Mouse (Mus musculus) midbrain, postnatal 0 days (tissue): ENCODE results near the gene Gm20388. TPM values are rescaled to one million over a fixed set of nuclear protein-coding genes. Genes with fewer than 3 reads are reported as not detected.

Source experiments
- ATAC-seq: fragments of 200-750 bp; cut with Nextera tagmentation; 2 replicates; pipeline ENCODE4 v1.8.0; 2017; ENCODE audit warnings: moderate number of reproducible peaks, mild to moderate bottlenecking, moderate TSS enrichment, moderate library complexity; ENCODE audit not compliant: low FRiP score
- DNase-seq: peaks from one replicate; pipeline ENCODE4 v3.0.0-alpha.2; 2015; ENCODE audit warnings: low spot score
- H3K27ac ChIP-seq: fragments of 300-500 bp; sonication (generic); 2 replicates; pipeline ENCODE4 v1.5.1; 2014; ENCODE audit warnings: low read depth, mild to moderate bottlenecking, low read length, mixed read lengths
- H3K27me3 ChIP-seq: fragments of 300-500 bp; sonication (generic); 2 replicates; pipeline ENCODE4 v1.6.1; 2014; ENCODE audit warnings: low read length, control low read depth, mixed read lengths; ENCODE audit not compliant: insufficient read depth
- H3K36me3 ChIP-seq: fragments of 300-500 bp; sonication (generic); 2 replicates; pipeline ENCODE4 v1.6.1; 2014; ENCODE audit warnings: low read length, control low read depth, mixed read lengths; ENCODE audit not compliant: insufficient read depth
- H3K4me1 ChIP-seq: fragments of 300-500 bp; sonication (generic); 2 replicates; pipeline ENCODE4 v1.6.1; 2014; ENCODE audit warnings: mild to moderate bottlenecking, control low read depth, antibody characterized with exemption, low read length, mixed read lengths; ENCODE audit not compliant: insufficient read depth
- H3K4me2 ChIP-seq: fragments of 300-500 bp; sonication (generic); 2 replicates; pipeline ENCODE4 v1.6.1; 2014; ENCODE audit warnings: low read depth, mild to moderate bottlenecking, low read length, mixed read lengths; ENCODE audit not compliant: poor library complexity, severe bottlenecking
- H3K4me3 ChIP-seq: fragments of 300-500 bp; sonication (generic); 2 replicates; pipeline ENCODE4 v1.5.1; 2014; ENCODE audit warnings: low read depth, mild to moderate bottlenecking, low read length, moderate library complexity
- H3K9ac ChIP-seq: fragments of 300-500 bp; sonication (generic); replicated peaks from 2 replicates; pipeline ENCODE4 v1.6.1; 2014; ENCODE audit warnings: mild to moderate bottlenecking, low read length, moderate library complexity, mixed read lengths; ENCODE audit not compliant: poor library complexity, severe bottlenecking
- H3K9me3 ChIP-seq: fragments of 300-500 bp; sonication (generic); 2 replicates; pipeline ENCODE4 v1.6.1; 2016; ENCODE audit warnings: low read length, control low read depth
- CTCF ChIP-seq: IDR thresholded peaks from 2 replicates; pipeline ENCODE4 v1.5.1; 2016; ENCODE audit warnings: antibody characterized with exemption, mild to moderate bottlenecking
- WGBS: fragments of 180-500 bp; shearing (Covaris S2); extraction: QIAGEN DNeasy Blood & Tissue Kit; methylation state at CpG from one replicate; pipeline ENCODE4 v1.1.7; 2014; 5-methylcytosine and 5-hydroxymethylcytosine counted together
- polyA plus RNA-seq: library from polyadenylated mRNA; unstranded; fragments of >200 nt; fragmentation: Nextera tagmentation; extraction: Ambion mirVana; gene quantifications from 2 replicates; pipeline ENCODE4 v1.2.1, GENCODE M21; 2015
- total RNA-seq: library from RNA; depleted of rRNA; stranded (reverse); fragments of >200 nt; gene quantifications from 2 replicates; pipeline ENCODE4 v1.2.3, GENCODE M21; 2014

The Gm20388 gene
- total and polyA plus RNA-seq, 2 experiments from 2014 or later, result 74.2 TPM; not detected in 1

- Histone ChIP-seq H3K27ac (no peak overlapping the region), H3K9me3 (no peaks in the 10 kb centered on the region), H3K9ac (no peak overlapping the region), H3K27me3 (peaks cover 6% of the 10 kb centered on the region), H3K4me3 (no peak overlapping the region), H3K36me3 (no peaks in the 10 kb centered on the region), H3K4me2 (no peak overlapping the region), H3K4me1 (no peaks in the 10 kb centered on the region; the same call in 1 of the 2 replicates)
- TF ChIP-seq CTCF, result no peak
- WGBS, result 88% methylated on average over 15 of the region's 15 CpGs
- no peak for DNase-seq
- no peak for ATAC-seq
These were observed 828.9 kb downstream of the Gm20388 start for GRCm38 (mm10) chr8:120739526-120739925.

- no peak overlapping the region for H3K27ac ChIP-seq
- DNase-seq, result no peak
- no peak overlapping the region for H3K9ac ChIP-seq
- no peak overlapping the region for H3K4me3 ChIP-seq
- no peak overlapping the region for H3K4me2 ChIP-seq
- TF ChIP-seq CTCF, result no peak
- ATAC-seq, result no peak
- no peaks in the 10 kb centered on the region for H3K36me3 ChIP-seq
- no peaks in the 10 kb centered on the region for H3K9me3 ChIP-seq
- no peaks in the 10 kb centered on the region for H3K27me3 ChIP-seq
- H3K4me1 ChIP-seq, result no peaks in the 10 kb centered on the region; the same call in 1 of the 2 replicates
- 64% methylated on average over 2 of the region's 2 CpGs for WGBS
These were observed 829.9 kb downstream of the Gm20388 start for GRCm38 (mm10) chr8:120740579-120740978.

GRCm38 (mm10) chr8:120741001-120741400 lies 830.4 kb downstream of the Gm20388 start:
- WGBS, result 35% methylated on average over 17 of the region's 17 CpGs
- Histone ChIP-seq H3K9ac (no peak overlapping the region), H3K36me3 (no peaks in the 10 kb centered on the region), H3K27ac (no peak overlapping the region), H3K4me1 (no peaks in the 10 kb centered on the region), H3K4me3 (no peak overlapping the region), H3K27me3 (no peaks in the 10 kb centered on the region), H3K4me2 (no peak overlapping the region), H3K9me3 (no peaks in the 10 kb centered on the region)
- no peak for DNase-seq
- ATAC-seq, result no peak
- no peak for TF ChIP-seq CTCF

- Histone ChIP-seq H3K9me3 (no peaks in the 10 kb centered on the region), H3K4me3 (no peak overlapping the region), H3K4me1 (no peaks in the 10 kb centered on the region), H3K27ac (no peak overlapping the region), H3K9ac (no peak overlapping the region), H3K4me2 (no peak overlapping the region), H3K27me3 (no peaks in the 10 kb centered on the region), H3K36me3 (no peaks in the 10 kb centered on the region)
- 92% methylated on average over 15 of the region's 15 CpGs for WGBS
- TF ChIP-seq CTCF, result no peak
- DNase-seq (no peak), ATAC-seq (no peak)
These were observed 831.3 kb downstream of the Gm20388 start for GRCm38 (mm10) chr8:120741815-120742530.

- no peak for TF ChIP-seq CTCF
- Histone ChIP-seq H3K9ac (no peak overlapping the region), H3K4me3 (no peak overlapping the region), H3K27ac (no peak overlapping the region), H3K4me1 (no peaks in the 10 kb centered on the region), H3K27me3 (no peaks in the 10 kb centered on the region), H3K4me2 (no peak overlapping the region), H3K9me3 (no peaks in the 10 kb centered on the region), H3K36me3 (no peaks in the 10 kb centered on the region)
- 57% methylated on average over 12 of the region's 12 CpGs for WGBS
- ATAC-seq, result no peak
- DNase-seq, result no peak
These were observed 832.7 kb downstream of the Gm20388 start for GRCm38 (mm10) chr8:120743149-120743897.

- no peak overlapping the region for H3K4me3 ChIP-seq
- no peak for TF ChIP-seq CTCF
These were observed 833.3 kb downstream of the Gm20388 start for GRCm38 (mm10) chr8:120743898-120744290.

More at GRCm38 (mm10) chr8:120743898-120744290, 833.3 kb downstream of the Gm20388 start:
- 66% methylated on average over 4 of the region's 4 CpGs for WGBS
- H3K27me3 ChIP-seq, result no peaks in the 10 kb centered on the region
- no peaks in the 10 kb centered on the region for H3K36me3 ChIP-seq
- H3K4me2 ChIP-seq, result no peak overlapping the region
- H3K27ac ChIP-seq, result no peak overlapping the region
- ATAC-seq, result no peak
- H3K9ac ChIP-seq, result no peak overlapping the region
- no peaks in the 10 kb centered on the region for H3K9me3 ChIP-seq
- no peaks in the 10 kb centered on the region for H3K4me1 ChIP-seq
- DNase-seq, result no peak
